Mouse (Mus musculus) bone marrow, adult 2 months (tissue): ENCODE measurements at regions not wholly inside any gene's neighbourhood (a gene's known extent, or its start where the extent isn't known, plus 50 kb on each side); places are given as distances from the start of the nearest gene placed in this dataset.

ENCODE experiments used
- CTCF ChIP-seq: fragments of 200-500 bp; IDR thresholded peaks from 2 replicates; pipeline ENCODE4 v1.5.1; 2011; ENCODE audit warnings: low read length, control low read depth; ENCODE audit not compliant: control insufficient read depth, insufficient read depth
- POLR2A ChIP-seq: fragments of 200-500 bp; IDR thresholded peaks from 2 replicates; pipeline ENCODE4 v1.6.1; 2011; ENCODE audit warnings: low read depth, mild to moderate bottlenecking, control low read depth, low read length, borderline replicate concordance; ENCODE audit not compliant: control insufficient read depth

DNA sequence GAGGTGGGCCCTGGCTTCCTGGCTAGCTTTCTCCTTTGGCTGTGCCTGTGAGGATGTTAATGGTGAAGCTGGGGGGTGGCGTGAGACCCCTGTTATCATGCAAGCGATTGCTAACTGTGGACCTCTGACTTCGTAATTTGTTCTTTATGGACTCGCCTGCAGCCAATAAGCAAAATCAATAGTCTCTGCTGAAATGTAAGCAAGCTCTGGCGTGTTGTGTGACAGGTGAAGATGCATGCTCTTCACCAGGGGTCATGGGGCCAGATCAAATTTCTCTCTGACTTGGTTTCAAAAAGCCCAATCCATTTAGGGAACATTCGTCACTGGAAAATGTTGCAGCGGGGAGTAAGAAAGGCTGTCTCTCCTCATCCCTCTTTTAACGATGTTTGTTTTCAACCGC lies 103.2 kb upstream of the Esrrg start:
- TF ChIP-seq CTCF (no peak), POLR2A (no peak)
